Mouse (Mus musculus) C2C12 (cell line): ENCODE data around the gene Gm13030.

Experiments used
- CEBPB ChIP-seq: IDR thresholded peaks from one replicate; pipeline ENCODE4 v1.6.1; 2011; ENCODE audit warnings: low read depth, mild to moderate bottlenecking, control low read depth, moderate library complexity
- CTCF ChIP-seq: IDR thresholded peaks from one replicate; pipeline ENCODE4 v1.5.1; 2011; ENCODE audit not compliant: control insufficient read depth, insufficient read depth, insufficient read length
- FOSL1 ChIP-seq: IDR thresholded peaks from one replicate; pipeline ENCODE4 v1.8.0; 2011; ENCODE audit warnings: mild to moderate bottlenecking, low read length; ENCODE audit not compliant: poor library complexity, insufficient read depth, severe bottlenecking
- MAX ChIP-seq: IDR thresholded peaks from one replicate; pipeline ENCODE4 v1.6.1; 2011; ENCODE audit warnings: mild to moderate bottlenecking, control low read depth
- MYOD1 ChIP-seq: IDR thresholded peaks from one replicate; pipeline ENCODE4 v1.6.1; 2011; ENCODE audit warnings: low read depth; ENCODE audit not compliant: control insufficient read depth, insufficient read length
- MYOG ChIP-seq: IDR thresholded peaks from one replicate; pipeline ENCODE4 v1.6.1; 2011; ENCODE audit not compliant: control insufficient read depth, insufficient read length; ENCODE audit errors: extremely low read depth
- USF1 ChIP-seq: IDR thresholded peaks from one replicate; pipeline ENCODE4 v1.6.1; 2011; ENCODE audit warnings: low read depth, mild to moderate bottlenecking, control low read depth, moderate library complexity

DNA sequence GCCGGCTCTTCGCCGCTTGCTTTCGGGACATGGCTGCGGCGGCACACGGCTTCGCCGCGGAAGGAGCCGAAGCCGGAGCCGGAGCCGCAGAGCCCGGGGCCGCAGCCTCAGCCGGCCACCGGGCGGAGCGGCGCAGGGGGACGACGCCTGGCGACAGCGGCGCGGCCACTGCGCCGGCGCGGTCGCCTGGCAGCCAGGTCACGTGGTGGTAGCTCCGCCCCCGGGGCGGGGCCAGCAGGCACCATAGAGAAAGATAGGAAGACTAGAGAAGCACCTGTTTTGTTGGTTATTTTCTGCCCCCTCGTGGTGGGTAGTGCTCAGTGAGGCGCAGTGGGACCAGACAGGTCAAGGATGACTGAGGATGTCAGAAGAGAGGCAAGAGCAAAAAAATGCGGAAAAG lies 40.0 kb upstream of the Gm13030 start, which contains the start of gene Otud3:
- TF ChIP-seq USF1 (peak; percentile 92), CTCF (peak; percentile 26), MYOD1 (no peak), CEBPB (no peak), MAX (peak; percentile 38), MYOG (no peak), FOSL1 (no peak)
